Mouse (Mus musculus): ENCODE data around the gene P4htm. TPM values are rescaled to one million over a fixed set of nuclear protein-coding genes. Genes with fewer than 3 reads are reported as not detected.

P4htm gene
- total and polyA plus RNA-seq, 3 experiments = 5.4 to 11.0 (median 7.9) TPM

DNA sequence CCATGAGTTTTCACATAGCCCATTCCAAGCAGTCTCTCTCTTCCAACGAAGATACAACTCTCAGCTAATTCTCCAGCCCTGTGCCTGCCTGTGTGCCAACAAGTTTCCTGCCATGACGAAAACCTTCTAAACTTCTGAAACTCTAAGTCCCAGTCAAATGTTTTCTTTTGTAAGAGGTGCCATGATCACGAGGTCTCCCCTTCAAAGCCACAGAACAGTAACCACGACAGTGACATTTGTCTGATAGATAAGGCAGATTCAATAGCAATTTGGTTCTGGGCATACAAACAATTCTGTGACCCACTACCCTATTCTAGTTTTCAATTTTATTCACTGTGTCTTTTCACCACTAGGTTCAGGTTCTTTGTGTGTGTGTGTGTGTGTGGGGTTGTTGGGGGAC lies 30.7 kb upstream of the P4htm start:
- Histone ChIP-seq H3K79me2 (replicated peaks; ENCODE audit: control insufficient read depth, extremely low read depth, insufficient read depth, poor library complexity, severe bottlenecking) (peaks cover 4% of the 10 kb centered on the region; the same call in 1 of the 2 replicates), H3K9me3 (replicated peaks; ENCODE audit: low read length) (no peaks in the 10 kb centered on the region), H3K9ac (ENCODE audit: insufficient read depth, low read depth) (no peak overlapping the region), H3K36me3 (replicated peaks in 1 of 2; ENCODE audit: control insufficient read depth in 1 of 2, insufficient read depth in 1 of 2, low read length in 1 of 2) (peaks cover 17 to 52% of the 10 kb centered on the region in 2 experiments), H3K4me1 (ENCODE audit: control insufficient read depth in 1 of 2, insufficient read depth in 2 of 2) (peaks cover 2 to 19% of the 10 kb centered on the region in 2 experiments; a peak in 2 of 4 replicates), H3K4me2 (ENCODE audit: insufficient read depth, low read depth, poor library complexity, severe bottlenecking) (no peak overlapping the region), H3K4me3 (replicated peaks in 1 of 3; ENCODE audit: low read depth in 2 of 3, low read length in 2 of 3, poor library complexity in 1 of 3) (no peak overlapping the region), H3K27me3 (replicated peaks) (no peaks in the 10 kb centered on the region), H3K27ac (ENCODE audit: insufficient read depth, low read depth) (no peak overlapping the region)
- dilution Hi-C loops (cut with MboI; ENCODE audit: extremely low pct_ligation_motif_present, extremely low pct_unique_long_range_greater_than_20kb, low sequenced_read_pairs) (no loop called here), in situ Hi-C loops (cut with MboI; ENCODE audit: low pct_ligation_motif_present, low pct_unique_long_range_greater_than_20kb, low sequenced_read_pairs) (no loop called here)
- TF ChIP-seq MAFK (IDR thresholded peaks at IDR 0.05; ENCODE audit: insufficient replicate concordance, low read length) (no peak), CTCF (conservative IDR thresholded peaks at IDR 0.05 in 1 of 2, IDR thresholded peaks at IDR 0.05 in 1 of 2; ENCODE audit: low read depth in 2 of 2, low read length in 2 of 2) (no peak), KAT2A (IDR thresholded peaks at IDR 0.05; ENCODE audit: insufficient replicate concordance, low read length) (no peak), POLR2AphosphoS2 (IDR thresholded peaks at IDR 0.05; ENCODE audit: low read depth, low read length) (no peak), E2F4 (IDR thresholded peaks at IDR 0.05; ENCODE audit: insufficient replicate concordance, low read depth, low read length) (no peak), ZNF384 (IDR thresholded peaks at IDR 0.05; ENCODE audit: low read depth, low read length) (no peak), MAZ (IDR thresholded peaks at IDR 0.05; ENCODE audit: low read depth, low read length) (no peak), CHD1 (IDR thresholded peaks at IDR 0.05; ENCODE audit: low read depth, low read length) (no peak), NELFE (IDR thresholded peaks at IDR 0.05; ENCODE audit: low read depth, low read length) (no peak), RAD21 (IDR thresholded peaks at IDR 0.05; ENCODE audit: low read depth, low read length) (no peak), SMC3 (IDR thresholded peaks at IDR 0.05; ENCODE audit: low read depth, low read length) (no peak), JUN (IDR thresholded peaks at IDR 0.05; ENCODE audit: insufficient read depth, low read depth, low read length) (no peak), ZMIZ1 (IDR thresholded peaks at IDR 0.05; ENCODE audit: low read depth, low read length) (no peak), JUND (conservative IDR thresholded peaks at IDR 0.05; ENCODE audit: low read depth, low read length) (no peak), ELF1 (IDR thresholded peaks at IDR 0.05; ENCODE audit: low read depth, low read length) (no peak), BHLHE40 (IDR thresholded peaks at IDR 0.05; ENCODE audit: low read depth, low read length) (no peak)
- DNase-seq (ENCODE audit: extremely low read depth) = no peak

DNA sequence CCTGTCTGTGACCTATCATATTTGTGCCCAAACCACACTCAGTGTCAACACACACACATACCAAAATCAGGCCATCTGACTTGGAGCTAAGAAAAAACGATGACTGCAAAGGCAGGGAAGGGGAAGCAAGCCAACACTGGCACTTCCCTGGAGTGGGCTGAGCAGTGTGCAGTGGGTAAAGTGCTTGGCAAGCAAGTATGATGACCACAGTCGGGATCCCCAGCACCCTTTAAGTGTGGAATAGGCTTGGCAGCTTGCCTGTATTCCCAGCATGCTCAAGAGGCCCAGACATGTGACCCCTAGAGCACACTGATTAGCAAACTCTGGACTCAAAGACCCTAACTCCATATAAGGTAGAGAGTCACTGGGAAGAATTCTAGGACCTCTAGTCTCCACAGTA lies 29.0 kb upstream of the P4htm start:
- Histone ChIP-seq H3K9me3 (replicated peaks; ENCODE audit: low read length) (no peaks in the 10 kb centered on the region), H3K27ac (ENCODE audit: insufficient read depth, low read depth) (no peak overlapping the region), H3K4me3 (replicated peaks in 1 of 3; ENCODE audit: low read depth in 2 of 3, low read length in 2 of 3, poor library complexity in 1 of 3) (no peak overlapping the region), H3K9ac (ENCODE audit: insufficient read depth, low read depth) (no peak overlapping the region), H3K4me1 (ENCODE audit: control insufficient read depth in 1 of 2, insufficient read depth in 2 of 2) (peaks cover 2 to 7% of the 10 kb centered on the region in 2 experiments; a peak in 1 of 4 replicates), H3K36me3 (replicated peaks in 1 of 2; ENCODE audit: control insufficient read depth in 1 of 2, insufficient read depth in 1 of 2, low read length in 1 of 2) (peaks cover 17 to 47% of the 10 kb centered on the region in 2 experiments), H3K4me2 (ENCODE audit: insufficient read depth, low read depth, poor library complexity, severe bottlenecking) (no peak overlapping the region), H3K79me2 (replicated peaks; ENCODE audit: control insufficient read depth, extremely low read depth, insufficient read depth, poor library complexity, severe bottlenecking) (peaks cover 3% of the 10 kb centered on the region; the same call in 1 of the 2 replicates), H3K27me3 (replicated peaks) (no peaks in the 10 kb centered on the region)
- TF ChIP-seq CTCF (conservative IDR thresholded peaks at IDR 0.05 in 1 of 2, IDR thresholded peaks at IDR 0.05 in 1 of 2; ENCODE audit: low read depth in 2 of 2, low read length in 2 of 2) (no peak), MXI1 (IDR thresholded peaks at IDR 0.05; ENCODE audit: low read depth, low read length) (no peak), UBTF (IDR thresholded peaks at IDR 0.05; ENCODE audit: low read depth, low read length) (no peak), ZNF384 (IDR thresholded peaks at IDR 0.05; ENCODE audit: low read depth, low read length) (no peak), E2F4 (IDR thresholded peaks at IDR 0.05; ENCODE audit: insufficient replicate concordance, low read depth, low read length) (no peak), ETS1 (conservative IDR thresholded peaks at IDR 0.05; ENCODE audit: low read depth, low read length) (no peak), KAT2A (IDR thresholded peaks at IDR 0.05; ENCODE audit: insufficient replicate concordance, low read length) (no peak), NRF1 (IDR thresholded peaks at IDR 0.05; ENCODE audit: low read depth, low read length) (no peak)
- dilution Hi-C loops (cut with MboI; ENCODE audit: extremely low pct_ligation_motif_present, extremely low pct_unique_long_range_greater_than_20kb, low sequenced_read_pairs) (no loop called here), in situ Hi-C loops (cut with MboI; ENCODE audit: low pct_ligation_motif_present, low pct_unique_long_range_greater_than_20kb, low sequenced_read_pairs) (no loop called here)
- no peak for DNase-seq (ENCODE audit: extremely low read depth)
